Mouse (Mus musculus) CH12.LX (cell line): Measurements from ENCODE around the gene Aldh8a1. TPM values are rescaled to one million over a fixed set of nuclear protein-coding genes. Genes with fewer than 3 reads are reported as not detected.
A peak's percentile ranks its signal among the peaks of the same experiment; 100 is the strongest.

ENCODE experiments used
- DNase-seq: peaks from one replicate; pipeline ENCODE4 v3.0.0-alpha.2; 2013; ENCODE audit errors: extremely low read depth
- H3K27ac ChIP-seq: 2 replicates; pipeline ENCODE4 v1.5.1; 2012; ENCODE audit warnings: low read depth, mild to moderate bottlenecking, control low read depth, moderate library complexity; ENCODE audit not compliant: insufficient read depth
- H3K27me3 ChIP-seq: replicated peaks from 2 replicates; pipeline ENCODE3; 2012; ENCODE audit warnings: inconsistent platforms
- H3K36me3 ChIP-seq, 2 experiments: replicated peaks in 1 of 2; 2 replicates each; pipeline versions ENCODE3 to v1.6.1; 2012; ENCODE audit warnings: inconsistent platforms in 1 of 2, low read length in 1 of 2, mild to moderate bottlenecking in 1 of 2, mixed read lengths in 1 of 2, moderate library complexity in 1 of 2; ENCODE audit not compliant: control insufficient read depth in 1 of 2, insufficient read depth in 1 of 2
- H3K4me1 ChIP-seq, 2 experiments: 2 replicates each; pipeline ENCODE4 v1.6.1; 2012; ENCODE audit warnings: inconsistent platforms in 1 of 2, moderate library complexity in 1 of 2; ENCODE audit not compliant: insufficient read depth in 2 of 2, control insufficient read depth in 1 of 2
- H3K4me2 ChIP-seq: 2 replicates; pipeline ENCODE4 v1.6.1; 2012; ENCODE audit warnings: low read depth, mild to moderate bottlenecking, control low read depth; ENCODE audit not compliant: poor library complexity, insufficient read depth, severe bottlenecking
- H3K4me3 ChIP-seq, 3 experiments: fragments of 150-350 bp in 1 of 3; sonication (generic) in 1 of 3; replicated peaks in 1 of 3; 2 replicates each; pipeline versions ENCODE3 to v1.5.1; 2011 to 2012; ENCODE audit warnings: low read depth in 2 of 3, low read length in 2 of 3, mild to moderate bottlenecking in 2 of 3, moderate library complexity in 2 of 3, control low read depth in 1 of 3, improper control_type of control experiment in 1 of 3, inconsistent platforms in 1 of 3, mixed read lengths in 1 of 3; ENCODE audit not compliant: poor library complexity in 1 of 3
- H3K79me2 ChIP-seq: replicated peaks from 2 replicates; pipeline ENCODE4 v1.6.1; 2012; ENCODE audit warnings: mild to moderate bottlenecking, moderate library complexity; ENCODE audit not compliant: control insufficient read depth, poor library complexity, insufficient read depth, severe bottlenecking; ENCODE audit errors: extremely low read depth
- H3K9ac ChIP-seq: 2 replicates; pipeline ENCODE4 v1.6.1; 2012; ENCODE audit warnings: low read depth, mild to moderate bottlenecking, control low read depth, moderate library complexity; ENCODE audit not compliant: insufficient read depth
- H3K9me3 ChIP-seq: replicated peaks from 2 replicates; pipeline ENCODE3; 2012; ENCODE audit warnings: low read length, inconsistent platforms, mixed read lengths
- BHLHE40 ChIP-seq: IDR thresholded peaks from 2 replicates; pipeline ENCODE4 v1.6.1; 2011; ENCODE audit warnings: mild to moderate bottlenecking, low read depth, low read length, improper control_type of control experiment
- CHD2 ChIP-seq: IDR thresholded peaks from 2 replicates; pipeline ENCODE4 v1.6.1; 2011; ENCODE audit warnings: low read length, improper control_type of control experiment
- ELF1 ChIP-seq: IDR thresholded peaks from 2 replicates; pipeline ENCODE4 v1.6.1; 2014; ENCODE audit warnings: low read depth, mild to moderate bottlenecking, inconsistent platforms, low read length, improper control_type of control experiment
- EP300 ChIP-seq: IDR thresholded peaks from 2 replicates; pipeline ENCODE4 v1.6.1; 2011; ENCODE audit warnings: low read length, improper control_type of control experiment
- ETS1 ChIP-seq: conservative IDR thresholded peaks from 2 replicates; pipeline ENCODE4 v1.6.1; 2012; ENCODE audit warnings: low read depth, mild to moderate bottlenecking, inconsistent platforms, low read length, improper control_type of control experiment, moderate library complexity
- GABPA ChIP-seq: IDR thresholded peaks from 2 replicates; pipeline ENCODE4 v1.6.1; 2012; ENCODE audit warnings: low read depth, low read length, improper control_type of control experiment, inconsistent platforms; ENCODE audit not compliant: insufficient replicate concordance
- HCFC1 ChIP-seq: IDR thresholded peaks from 2 replicates; pipeline ENCODE4 v1.6.1; 2012; ENCODE audit warnings: low read depth, mild to moderate bottlenecking, inconsistent platforms, low read length, improper control_type of control experiment
- IRF4 ChIP-seq: IDR thresholded peaks from 2 replicates; pipeline ENCODE4 v1.6.1; 2014; ENCODE audit warnings: low read depth, mild to moderate bottlenecking, inconsistent platforms, low read length, improper control_type of control experiment
- MAFK ChIP-seq: IDR thresholded peaks from 2 replicates; pipeline ENCODE4 v1.6.1; 2011; ENCODE audit warnings: low read length, improper control_type of control experiment; ENCODE audit not compliant: insufficient replicate concordance
- MEF2A ChIP-seq: IDR thresholded peaks from 2 replicates; pipeline ENCODE4 v1.6.1; 2014; ENCODE audit warnings: low read depth, mild to moderate bottlenecking, inconsistent platforms, low read length, improper control_type of control experiment, borderline replicate concordance
- MXI1 ChIP-seq: IDR thresholded peaks from 2 replicates; pipeline ENCODE4 v1.6.1; 2011; ENCODE audit warnings: mild to moderate bottlenecking, low read depth, low read length, improper control_type of control experiment
- MYC ChIP-seq: IDR thresholded peaks from 2 replicates; pipeline ENCODE4 v1.6.1; 2011; ENCODE audit warnings: low read depth, mild to moderate bottlenecking, improper control_type of control experiment, low read length
- NELFE ChIP-seq: IDR thresholded peaks from 2 replicates; pipeline ENCODE4 v1.6.1; 2011; ENCODE audit warnings: low read depth, low read length, improper control_type of control experiment
- NRF1 ChIP-seq: IDR thresholded peaks from 2 replicates; pipeline ENCODE4 v1.6.1; 2014; ENCODE audit warnings: low read depth, mild to moderate bottlenecking, inconsistent platforms, low read length, improper control_type of control experiment, moderate library complexity
- POLR2A ChIP-seq: IDR thresholded peaks from 2 replicates; pipeline ENCODE4 v1.6.1; 2011; ENCODE audit warnings: low read depth, mild to moderate bottlenecking, improper control_type of control experiment, low read length
- POLR2AphosphoS2 ChIP-seq: IDR thresholded peaks from 2 replicates; pipeline ENCODE4 v1.6.1; 2011; ENCODE audit warnings: low read depth, low read length, improper control_type of control experiment
- SMC3 ChIP-seq: IDR thresholded peaks from 2 replicates; pipeline ENCODE4 v1.6.1; 2011; ENCODE audit warnings: low read depth, low read length, improper control_type of control experiment
- TCF12 ChIP-seq: IDR thresholded peaks from 2 replicates; pipeline ENCODE4 v1.6.1; 2014; ENCODE audit warnings: low read depth, mild to moderate bottlenecking, inconsistent platforms, low read length, improper control_type of control experiment
- UBTF ChIP-seq: IDR thresholded peaks from 2 replicates; pipeline ENCODE4 v1.6.1; 2012; ENCODE audit warnings: low read depth, mild to moderate bottlenecking, inconsistent platforms, low read length, improper control_type of control experiment, moderate library complexity
- USF1 ChIP-seq: IDR thresholded peaks from 2 replicates; pipeline ENCODE4 v1.6.1; 2014; ENCODE audit warnings: low read depth, mild to moderate bottlenecking, inconsistent platforms, low read length, improper control_type of control experiment
- ZMIZ1 ChIP-seq: IDR thresholded peaks from 2 replicates; pipeline ENCODE4 v1.6.1; 2012; ENCODE audit warnings: low read depth, mild to moderate bottlenecking, inconsistent platforms, low read length, improper control_type of control experiment
- dilution Hi-C: fragments of 300-500 bp; cut with MboI; formaldehyde crosslinking; loops from 2 replicates; pipeline ENCODE4 v1.14.3; 2020; ENCODE audit warnings: low sequenced_read_pairs; ENCODE audit not compliant: extremely low pct_unique_long_range_greater_than_20kb, extremely low pct_ligation_motif_present
- in situ Hi-C: fragments of 300-500 bp; cut with MboI; formaldehyde crosslinking; loops from 3 replicates; pipeline ENCODE4 v1.14.3; 2019; ENCODE audit warnings: low sequenced_read_pairs, low pct_ligation_motif_present, low pct_unique_long_range_greater_than_20kb, mixed read lengths
- polyA plus RNA-seq: library from polyadenylated mRNA; unstranded; fragments of >175 nt; gene quantifications from 2 replicates; pipeline ENCODE4 v1.2.1, GENCODE M21; 2012; ENCODE audit warnings: low read depth; ENCODE audit not compliant: insufficient read length
- total RNA-seq, 2 experiments: library from RNA; depleted of rRNA; stranded (reverse); fragments of 300-350 nt in 1 of 2; fragments of >200 nt in 1 of 2; gene quantifications; 2 replicates each; pipeline ENCODE4 v1.2.3; 2012 to 2014

Gene Aldh8a1
- total and polyA plus RNA-seq, 3 experiments = 0.08 to 0.11 TPM; not detected in 1

DNA sequence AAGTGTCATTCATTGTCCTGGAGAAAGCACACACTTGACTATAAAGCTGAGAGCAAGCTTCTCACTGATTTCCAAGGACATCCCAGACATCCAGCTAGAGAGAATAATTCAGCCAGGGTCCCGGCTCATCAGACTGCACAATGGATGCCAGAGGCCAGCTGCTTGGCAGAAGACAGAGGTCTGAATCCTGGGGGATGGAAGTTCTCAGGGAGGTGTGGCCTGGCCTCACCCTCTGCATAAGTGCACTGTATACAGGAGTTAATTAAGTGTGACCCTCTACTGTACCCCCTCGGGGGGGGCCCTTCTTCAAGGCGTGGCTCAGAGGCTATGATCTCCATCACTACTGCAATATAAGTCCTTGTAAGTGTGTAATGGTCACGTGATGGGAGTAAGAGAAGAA is 24.2 kb downstream of the Aldh8a1 start:
- no peak overlapping the region for H3K4me2 ChIP-seq
- dilution Hi-C loops = no loop called here

GRCm38 (mm10) chr10:21404822-21405221 is 27.7 kb downstream of the Aldh8a1 start:
- no peak overlapping the region for H3K27ac ChIP-seq
- no peaks in the 10 kb centered on the region for H3K27me3 ChIP-seq
- dilution Hi-C loops = no loop called here
- H3K4me1 ChIP-seq = peaks cover 0 to 19% of the 10 kb centered on the region in 2 experiments; a peak in 2 of 4 replicates
- peaks cover 3% of the 10 kb centered on the region for H3K9me3 ChIP-seq
- H3K36me3 ChIP-seq = no peaks in the 10 kb centered on the region
- H3K9ac ChIP-seq = no peak overlapping the region
- peak; percentile 69 for DNase-seq
- no peak overlapping the region for H3K4me3 ChIP-seq
- H3K4me2 ChIP-seq = no peak overlapping the region
- TF ChIP-seq MAFK = no peak
- TF ChIP-seq MXI1 = no peak
- 0 out of 2 replicates have a peak, but pooled peaks have one; percentile 58 for TF ChIP-seq ETS1
- peak; percentile 26; the same call in 1 of the 2 replicates for TF ChIP-seq MEF2A
- peak; percentile 63 for TF ChIP-seq EP300
- no peak for TF ChIP-seq NELFE
- no peak for TF ChIP-seq MYC
- TF ChIP-seq, all 38 proteins: peak for 3
- no peaks in the 10 kb centered on the region for H3K79me2 ChIP-seq
- in situ Hi-C loops = no loop called here

More for the DNA sequence above, 24.2 kb downstream of the Aldh8a1 start:
- no peak overlapping the region for H3K27ac ChIP-seq
- H3K79me2 ChIP-seq = no peaks in the 10 kb centered on the region
- no peak overlapping the region for H3K9ac ChIP-seq
- no peaks in the 10 kb centered on the region for H3K36me3 ChIP-seq
- in situ Hi-C loops = no loop called here
- peaks cover 0 to 21% of the 10 kb centered on the region in 2 experiments; a peak in 2 of 4 replicates for H3K4me1 ChIP-seq
- TF ChIP-seq POLR2AphosphoS2 (no peak), HCFC1 (no peak), EP300 (no peak), USF1 (peak; percentile 13; the same call in 1 of the 2 replicates), SMC3 (no peak)
- TF ChIP-seq, all 38 proteins: peak for 1
- no peaks in the 10 kb centered on the region for H3K9me3 ChIP-seq
- DNase-seq = no peak
- H3K4me3 ChIP-seq = no peak overlapping the region
- no peaks in the 10 kb centered on the region for H3K27me3 ChIP-seq

GRCm38 (mm10) chr10:21405707-21406534 is 28.8 kb downstream of the Aldh8a1 start:
- Histone ChIP-seq H3K27ac (no peak overlapping the region), H3K9me3 (peaks cover 3% of the 10 kb centered on the region), H3K4me3 (no peak overlapping the region), H3K9ac (no peak overlapping the region), H3K36me3 (no peaks in the 10 kb centered on the region), H3K4me2 (no peak overlapping the region), H3K79me2 (no peaks in the 10 kb centered on the region), H3K4me1 (peaks cover 0 to 19% of the 10 kb centered on the region in 2 experiments; a peak in 2 of 4 replicates), H3K27me3 (no peaks in the 10 kb centered on the region)
- no peak for TF ChIP-seq USF1
- TF ChIP-seq CHD2 = no peak
- TF ChIP-seq NELFE = no peak
- TF ChIP-seq SMC3 = no peak
- TF ChIP-seq ZMIZ1 = no peak
- TF ChIP-seq ELF1 = no peak
- TF ChIP-seq MXI1 = no peak
- no peak for TF ChIP-seq UBTF
- TF ChIP-seq IRF4 = no peak
- TF ChIP-seq BHLHE40 = no peak
- no peak for TF ChIP-seq TCF12
- no peak for TF ChIP-seq NRF1
- no peak for TF ChIP-seq POLR2A
- TF ChIP-seq GABPA = no peak
- in situ Hi-C loops = no loop called here
- dilution Hi-C loops = no loop called here
- no peak for DNase-seq
